Mouse (Mus musculus) thymus, postnatal 10 days (tissue): ENCODE data around the gene Rhebl1.

Experiments
- DNase-seq, 2 experiments: peaks; one replicate each; pipeline ENCODE4 v3.0.0; 2021; ENCODE audit warnings: low spot score in 2 of 2

The Rhebl1 gene

DNA sequence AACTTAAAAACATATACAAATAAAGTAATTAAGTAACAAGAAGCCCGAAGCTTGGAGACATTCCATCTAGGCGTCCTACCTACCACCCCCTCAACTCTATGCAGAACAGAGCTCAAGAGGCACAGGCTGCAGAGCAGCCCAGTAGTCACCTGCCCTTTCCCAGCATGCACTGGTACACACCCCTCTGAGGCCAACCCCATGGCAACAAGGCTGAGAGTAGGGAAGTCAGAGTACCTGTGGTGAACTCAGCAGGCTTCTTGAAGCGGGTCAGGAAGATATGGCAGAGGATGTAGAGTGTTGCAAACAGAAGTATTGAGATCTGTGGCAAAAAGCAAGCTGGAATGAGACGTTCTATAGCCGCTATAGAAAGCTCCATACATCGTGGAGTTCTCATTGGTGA lies 20.6 kb upstream of the Rhebl1 start:
- no peak for DNase-seq

- peak in 1 of 2 experiments; percentile 43 for DNase-seq
Measured at GRCm38 (mm10) chr15:98904692-98905091, 10.4 kb upstream of the Rhebl1 start.

GRCm38 (mm10) chr15:98902600-98902999 lies 8.3 kb upstream of the Rhebl1 start:
- DNase-seq, result no peak

GRCm38 (mm10) chr15:98901530-98901929 lies 7.2 kb upstream of the Rhebl1 start:
- DNase-seq, result no peak

DNA sequence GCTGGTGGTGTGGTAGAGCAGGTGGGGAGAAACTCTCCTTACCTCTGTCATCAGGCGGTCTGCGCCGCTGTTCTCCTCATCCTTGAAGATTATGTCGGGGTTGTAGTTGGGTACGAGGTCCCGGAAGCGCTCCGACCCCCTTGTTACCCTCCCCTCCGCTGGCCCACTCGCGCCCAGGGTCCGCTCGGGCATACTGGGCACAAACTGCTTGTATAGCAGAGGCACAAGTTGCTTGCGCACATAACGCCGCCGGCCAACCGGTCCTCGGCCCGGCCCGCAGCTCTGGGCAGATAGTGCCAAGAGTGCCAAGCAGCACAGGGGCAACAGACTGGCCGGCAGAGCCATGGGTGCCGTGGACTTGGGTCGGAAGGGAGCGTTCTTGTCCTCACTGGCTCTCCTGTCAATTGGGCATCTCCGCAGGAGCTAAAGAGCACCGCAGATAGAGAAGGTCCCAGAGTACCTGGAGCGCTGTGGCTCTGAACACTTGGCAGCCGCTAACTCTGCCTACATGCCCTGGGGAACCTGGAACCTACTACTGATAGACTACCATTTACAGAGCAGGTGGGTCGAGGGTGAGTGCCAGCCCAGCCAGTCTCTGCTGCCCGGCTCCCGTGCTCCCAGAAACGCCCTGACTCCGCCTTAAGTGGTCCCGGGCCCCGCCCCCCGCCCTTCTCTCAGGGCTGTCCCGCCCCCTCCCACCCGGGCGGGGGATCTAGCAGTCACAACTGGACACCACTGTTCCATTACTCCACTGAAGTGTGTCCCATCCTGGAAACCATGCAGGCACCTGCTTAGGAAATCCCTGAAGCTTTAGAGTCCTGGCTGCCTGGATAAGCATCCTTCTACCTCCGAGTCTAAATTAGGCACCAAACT lies 3.8 kb upstream of the Rhebl1 start, which contains the start of gene Dhh:
Gene Dhh, minus strand, starts transcription at position 613 of the 873 bp plus-strand sequence.
- no peak for DNase-seq

- DNase-seq, result no peak
Measured at GRCm38 (mm10) chr15:98897495-98897894, 3.2 kb upstream of the Rhebl1 start.

DNA sequence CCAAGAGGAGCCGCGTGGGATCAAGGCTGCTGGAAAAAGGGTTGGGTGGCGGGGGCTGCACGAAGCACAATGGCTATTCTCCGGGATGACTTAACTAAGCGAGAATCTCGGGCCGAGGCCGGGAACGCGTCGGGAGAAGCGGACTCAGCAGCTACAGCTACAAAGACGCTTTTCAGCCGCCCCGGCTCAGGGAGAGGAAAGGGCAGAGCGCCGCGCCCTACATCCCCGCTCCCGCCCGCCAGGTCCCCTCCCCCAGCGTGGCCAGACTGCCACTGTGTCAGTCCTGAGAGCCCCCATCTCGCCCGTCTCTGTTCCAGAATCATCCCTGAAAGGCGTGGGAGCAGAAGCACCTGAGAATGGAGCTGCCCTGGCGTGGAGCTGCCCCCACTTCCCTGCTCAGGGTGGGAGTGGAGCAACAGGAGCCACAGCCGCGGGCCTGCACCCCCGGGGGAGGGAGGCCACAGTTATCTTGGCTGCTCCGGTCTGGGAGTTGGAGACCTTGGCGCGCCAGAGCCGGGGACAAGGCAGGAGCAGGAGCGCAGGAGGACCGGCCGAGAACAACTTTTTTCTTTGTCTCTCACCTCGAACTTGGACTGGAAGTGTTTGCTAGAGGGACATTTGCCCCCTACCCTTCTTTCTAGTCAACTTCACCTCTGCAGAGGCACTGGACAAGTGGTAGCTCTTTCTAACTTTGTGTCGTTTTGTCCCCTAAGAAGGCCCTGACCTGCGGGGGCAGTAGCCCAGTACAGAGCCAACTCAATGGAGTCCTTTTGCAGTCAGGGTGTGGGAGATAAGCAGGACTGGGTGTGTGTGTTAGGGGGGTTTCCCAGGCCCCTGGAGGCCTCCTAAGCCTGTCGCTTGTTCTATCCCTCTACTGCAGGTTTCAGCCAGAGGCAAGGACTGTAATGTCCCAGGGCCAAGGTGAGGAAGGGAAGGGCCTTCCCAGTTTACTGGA lies 1.6 kb upstream of the Rhebl1 start:
- DNase-seq, result no peak

GRCm38 (mm10) chr15:98894746-98895634 lies 650 bp upstream of the Rhebl1 start:
- DNase-seq, result no peak

GRCm38 (mm10) chr15:98893036-98893435 lies 1.3 kb downstream of the Rhebl1 start:
- DNase-seq, result no peak

GRCm38 (mm10) chr15:98891907-98892606 lies 2.3 kb downstream of the Rhebl1 start:
- peak; percentile 31 to 48 for DNase-seq

- DNase-seq, result no peak
Measured at GRCm38 (mm10) chr15:98891198-98891742, 3.1 kb downstream of the Rhebl1 start.

GRCm38 (mm10) chr15:98887526-98887925 lies 6.8 kb downstream of the Rhebl1 start:
- DNase-seq, result no peak

DNA sequence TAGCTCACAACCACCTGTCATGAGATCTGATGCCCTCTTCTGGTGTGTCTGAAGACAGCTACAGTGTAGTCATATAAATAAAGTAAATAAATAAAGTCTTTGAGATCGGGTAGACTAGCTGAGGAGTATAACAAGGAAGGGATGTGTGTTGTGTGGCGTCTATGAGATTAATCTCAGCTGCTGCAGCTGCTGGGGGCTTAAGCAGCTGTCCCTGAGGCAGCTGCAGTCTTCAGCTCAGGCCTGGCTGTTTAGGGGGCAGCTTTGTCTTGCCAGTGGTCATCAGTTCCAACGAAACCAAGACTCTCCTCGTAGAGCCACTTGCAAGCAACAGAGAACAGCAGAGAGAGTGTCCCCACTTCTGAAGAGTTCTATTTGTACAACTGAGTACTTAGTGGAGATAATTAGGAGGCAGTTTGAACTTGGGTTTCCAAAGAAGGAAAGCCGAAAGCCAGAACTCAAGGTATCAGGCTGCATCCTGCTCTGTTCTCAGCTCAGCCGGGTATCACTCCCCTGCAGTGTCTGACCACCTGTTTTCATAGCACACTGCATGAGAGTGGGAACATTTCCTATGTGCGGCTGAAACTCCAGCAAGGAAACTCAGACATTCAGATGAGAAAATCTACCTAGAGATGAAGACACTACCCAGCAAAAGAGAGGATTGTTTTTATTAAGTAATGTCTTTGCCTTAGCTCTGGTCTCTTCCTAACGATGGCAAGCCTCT lies 7.5 kb downstream of the Rhebl1 start:
- DNase-seq, result no peak

DNA sequence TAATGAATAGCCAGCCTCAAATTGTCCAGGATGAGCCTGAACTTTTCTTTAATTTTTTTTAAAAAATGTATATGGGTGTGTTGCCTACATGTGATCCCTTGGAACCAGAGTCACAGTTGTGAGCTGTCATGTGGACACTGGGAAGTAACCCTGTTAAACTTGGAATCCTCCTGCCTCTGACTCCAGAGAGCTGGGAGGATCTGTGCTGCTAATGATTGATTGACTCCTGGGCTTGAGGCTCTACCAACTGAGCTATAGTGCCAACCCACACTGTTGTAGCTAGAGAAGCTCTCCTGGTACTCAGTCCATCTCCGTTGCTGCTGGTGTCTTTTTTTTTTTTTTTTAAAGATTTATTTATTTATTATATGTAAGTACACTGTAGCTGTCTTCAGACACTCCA lies 10.2 kb downstream of the Rhebl1 start:
- no peak for DNase-seq

GRCm38 (mm10) chr15:98883661-98884060 lies 10.7 kb downstream of the Rhebl1 start:
- DNase-seq, result no peak

DNA sequence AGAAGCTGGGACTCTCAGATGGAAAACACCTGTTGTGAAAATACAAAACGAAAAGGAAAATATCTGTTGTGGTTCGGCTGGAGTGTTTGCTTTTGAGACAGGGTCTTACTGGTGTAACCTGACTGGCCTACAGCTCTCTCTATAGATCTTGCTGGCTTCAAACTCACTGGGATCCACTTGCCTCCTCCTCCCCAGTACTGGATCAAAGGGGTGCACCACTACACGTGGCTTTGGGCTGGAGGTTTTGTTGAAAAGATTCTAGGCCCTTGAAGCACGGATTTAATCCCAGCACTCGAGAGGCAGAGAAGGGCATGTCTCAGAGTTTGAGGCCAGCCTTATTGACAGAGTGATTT lies 12.7 kb downstream of the Rhebl1 start:
- DNase-seq, result no peak

DNA sequence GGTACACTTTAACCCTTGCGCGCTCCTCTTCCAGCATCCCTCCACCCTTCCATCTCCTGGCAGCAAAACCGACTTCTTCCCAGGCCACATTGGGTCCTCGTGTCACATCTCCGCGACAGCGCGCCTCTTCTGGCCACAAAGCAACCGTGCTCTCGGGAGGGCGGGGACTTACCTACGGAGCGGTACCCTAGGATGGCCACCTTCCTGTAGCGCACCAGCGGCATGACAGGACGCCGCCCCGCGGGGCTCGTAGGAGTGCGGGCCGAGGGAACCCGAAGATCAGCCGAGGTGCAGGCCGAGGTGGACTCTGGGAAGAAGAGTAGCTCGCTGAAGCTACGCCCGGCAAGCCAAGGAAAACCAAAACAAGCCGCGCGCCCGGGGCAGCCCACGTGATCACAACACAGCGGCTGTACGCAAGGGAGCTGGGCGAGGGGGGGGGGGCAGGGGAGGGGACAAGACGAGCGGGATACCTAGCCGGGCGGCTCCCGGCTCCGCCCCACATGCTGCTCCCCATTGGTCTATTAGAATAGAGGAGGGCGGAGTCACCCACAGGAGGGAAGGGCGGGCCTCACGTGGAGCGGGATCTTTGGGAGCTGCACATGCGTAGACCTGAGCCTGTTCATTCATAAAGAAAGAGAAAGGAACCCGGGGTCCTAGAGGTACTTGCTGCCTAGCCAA lies 13.2 kb downstream of the Rhebl1 start:
- peak; percentile 87 to 92 for DNase-seq

DNA sequence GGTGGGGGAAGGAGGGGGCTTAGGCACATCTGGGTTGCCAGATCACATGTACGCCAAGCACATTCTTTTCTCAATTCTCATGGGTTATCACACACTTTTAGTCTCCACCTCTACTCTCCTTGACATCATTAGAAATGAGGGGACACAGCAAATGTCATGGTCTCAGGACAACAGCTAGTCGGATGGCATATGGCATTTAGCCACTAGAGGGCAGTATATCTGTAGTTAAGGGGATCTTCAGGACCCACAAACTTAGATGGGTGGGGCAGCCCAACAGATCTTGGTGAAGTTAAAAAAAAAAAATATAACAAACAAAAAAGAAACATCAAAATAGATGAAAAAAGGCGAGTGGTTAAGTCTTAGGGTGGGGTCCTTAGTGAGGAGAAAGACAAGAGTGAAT lies 17.0 kb downstream of the Rhebl1 start:
- DNase-seq, result peak; percentile 50 to 85
